Mouse (Mus musculus) lung, adult 2 months (tissue): ENCODE data around the gene Utrn. TPM values are rescaled to one million over a fixed set of nuclear protein-coding genes. Genes with fewer than 3 reads are reported as not detected.

ENCODE experiments used
- DNase-seq: peaks from one replicate; pipeline ENCODE4 v3.0.0; 2022
- H3K4me1 ChIP-seq: fragments of 200-500 bp; 2 replicates; pipeline ENCODE4 v1.6.1; 2011; ENCODE audit warnings: low read length; ENCODE audit not compliant: control insufficient read depth, insufficient read depth
- H3K4me3 ChIP-seq: fragments of 200-500 bp; replicated peaks from 2 replicates; pipeline ENCODE3; 2011; ENCODE audit warnings: low read depth, mild to moderate bottlenecking, control low read depth, low read length; ENCODE audit errors: extremely low read depth
- CTCF ChIP-seq: fragments of 200-500 bp; IDR thresholded peaks from 2 replicates; pipeline ENCODE4 v1.5.1; 2011; ENCODE audit warnings: mild to moderate bottlenecking, low read length, control low read depth; ENCODE audit not compliant: insufficient read depth
- POLR2A ChIP-seq: fragments of 200-500 bp; IDR thresholded peaks from 2 replicates; pipeline ENCODE4 v1.6.1; 2011; ENCODE audit warnings: low read depth, mild to moderate bottlenecking, control low read depth, low read length, borderline replicate concordance; ENCODE audit errors: extremely low read depth
- WGBS: fragments of 180-500 bp; shearing (Covaris S2); methylation state at CpG from one replicate; pipeline ENCODE4 v1.1.7; 2018; 5-methylcytosine and 5-hydroxymethylcytosine counted together
- polyA plus RNA-seq: library from polyadenylated mRNA; depleted of rRNA; stranded (reverse); fragments of >200 nt; gene quantifications from 2 replicates; pipeline ENCODE4 v1.2.3, GENCODE M21; 2012

Gene Utrn
- polyA plus RNA-seq, 1 experiment = 59.1 TPM

- TF ChIP-seq POLR2A (no peak), CTCF (no peak)
Measured at GRCm38 (mm10) chr10:12842543-12842942, 26.6 kb downstream of the Utrn start.

GRCm38 (mm10) chr10:12841497-12841896 lies 27.7 kb downstream of the Utrn start:
- Histone ChIP-seq H3K4me3 (no peak overlapping the region), H3K4me1 (peaks cover 8% of the 10 kb centered on the region; the same call in 1 of the 2 replicates)
- no peak for TF ChIP-seq CTCF
- TF ChIP-seq POLR2A = no peak
- DNase-seq = no peak
- 37% methylated on average over 5 of the region's 5 CpGs for WGBS

More at GRCm38 (mm10) chr10:12842543-12842942, 26.6 kb downstream of the Utrn start:
- Histone ChIP-seq H3K4me1 (peaks cover 8% of the 10 kb centered on the region; the same call in 1 of the 2 replicates), H3K4me3 (no peak overlapping the region)
- DNase-seq = no peak
- WGBS = 43% methylated on average over 4 of the region's 4 CpGs

GRCm38 (mm10) chr10:12837636-12838035 lies 31.5 kb downstream of the Utrn start:
- TF ChIP-seq POLR2A (no peak), CTCF (no peak)
- DNase-seq = peak; percentile 81
- no peak overlapping the region for H3K4me3 ChIP-seq
- WGBS = 73% methylated on average over 1 of the region's 1 CpGs
- peaks cover 14% of the 10 kb centered on the region for H3K4me1 ChIP-seq

- DNase-seq = no peak
- TF ChIP-seq POLR2A (no peak), CTCF (no peak)
- Histone ChIP-seq H3K4me3 (no peak overlapping the region), H3K4me1 (peaks cover 17% of the 10 kb centered on the region)
- WGBS = 68% methylated on average over 14 of the region's 14 CpGs
Measured at GRCm38 (mm10) chr10:12836048-12836816, 32.9 kb downstream of the Utrn start.

- Histone ChIP-seq H3K4me1 (peaks cover 17% of the 10 kb centered on the region), H3K4me3 (no peak overlapping the region)
- WGBS = 61% methylated on average over 1 of the region's 1 CpGs
- TF ChIP-seq CTCF (no peak), POLR2A (no peak)
- DNase-seq = no peak
Measured at GRCm38 (mm10) chr10:12834215-12834614, 35.0 kb downstream of the Utrn start.

- TF ChIP-seq CTCF = no peak
- TF ChIP-seq POLR2A = no peak
- Histone ChIP-seq H3K4me1 (peaks cover 19% of the 10 kb centered on the region), H3K4me3 (no peak overlapping the region)
- 56% methylated on average over 8 of the region's 8 CpGs for WGBS
- DNase-seq = no peak
Measured at GRCm38 (mm10) chr10:12832163-12832562, 37.0 kb downstream of the Utrn start.

GRCm38 (mm10) chr10:12827778-12828177 lies 41.4 kb downstream of the Utrn start:
- Histone ChIP-seq H3K4me3 (no peak overlapping the region), H3K4me1 (peaks cover 25% of the 10 kb centered on the region)
- TF ChIP-seq POLR2A = no peak
- no peak for TF ChIP-seq CTCF
- DNase-seq = no peak
- WGBS = 18% methylated on average over 4 of the region's 4 CpGs

- no peak overlapping the region for H3K4me3 ChIP-seq
- H3K4me1 ChIP-seq = peaks cover 25% of the 10 kb centered on the region
- no peak for TF ChIP-seq CTCF
- no peak for TF ChIP-seq POLR2A
- WGBS = 61% methylated on average over 3 of the region's 3 CpGs
- DNase-seq = no peak
Measured at GRCm38 (mm10) chr10:12827306-12827705, 41.9 kb downstream of the Utrn start.

- Histone ChIP-seq H3K4me1 (peaks cover 21% of the 10 kb centered on the region), H3K4me3 (no peak overlapping the region)
- TF ChIP-seq CTCF (no peak), POLR2A (no peak)
- WGBS = 52% methylated on average over 6 of the region's 6 CpGs
- peak; percentile 52 for DNase-seq
Measured at GRCm38 (mm10) chr10:12826760-12827281, 42.3 kb downstream of the Utrn start.

GRCm38 (mm10) chr10:12824386-12824785 lies 44.8 kb downstream of the Utrn start:
- TF ChIP-seq CTCF (no peak), POLR2A (no peak)

More at GRCm38 (mm10) chr10:12824386-12824785, 44.8 kb downstream of the Utrn start:
- Histone ChIP-seq H3K4me3 (no peak overlapping the region), H3K4me1 (peaks cover 22% of the 10 kb centered on the region)
- 69% methylated on average over 4 of the region's 4 CpGs for WGBS
- no peak for DNase-seq
